18 mouse cellular contexts compared by ENCODE assay signal in the genomic region with DNA sequence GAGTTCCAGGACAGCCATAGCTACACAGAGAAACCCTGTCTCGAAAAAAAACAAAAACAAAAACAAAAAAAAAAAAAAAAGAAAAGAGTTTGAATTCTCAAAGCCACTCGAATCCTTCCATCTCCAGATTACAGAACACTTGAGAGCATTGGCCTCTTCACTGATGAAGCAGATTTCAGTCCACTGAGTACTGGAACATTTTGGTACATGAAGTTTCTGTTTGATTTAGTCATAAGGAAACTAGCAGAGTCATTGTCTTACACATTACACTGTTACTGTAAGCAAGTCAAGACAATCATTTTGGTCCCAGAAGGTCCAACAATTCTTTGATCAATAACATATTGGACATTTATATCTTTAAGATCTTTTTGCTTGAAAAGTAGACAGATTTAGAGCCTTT.
"Had no signal": no experiment of that assay in that cellular context is flagged by ENCODE, and none has a peak within 500 bp of the region (broad histone marks: within the 10 kb centered on the region; RNA-seq: fewer than 3 reads in every experiment).

No protein-coding gene starts in this region.

- H3K36me3 ChIP-seq: limb, embryonic 15.5 days had no signal

- H3K27me3 ChIP-seq: limb, embryonic 12.5 days; limb, embryonic 15.5 days; megakaryocyte, embryonic 14.5 days; midbrain, embryonic 13.5 days; neural tube, embryonic 13.5 days had no signal

- DNase-seq: kidney, adult 2 months; kidney, postnatal 25 days; left cerebral cortex, postnatal 4 days; right cerebral cortex, postnatal 25 days; thymus, adult 18-20 months; thymus, postnatal 36 days had no signal

- H3K9me3 ChIP-seq: limb, embryonic 12.5 days; limb, embryonic 15.5 days; megakaryocyte, embryonic 14.5 days; midbrain, embryonic 10.5 days; midbrain, embryonic 13.5 days; neural tube, embryonic 13.5 days had no signal

- H3K4me2 ChIP-seq: limb, embryonic 12.5 days; limb, embryonic 15.5 days; liver, embryonic 11.5 days had no signal

- H3K9ac ChIP-seq: limb, embryonic 12.5 days; limb, embryonic 15.5 days; liver, embryonic 14.5 days; liver, postnatal 0 days; midbrain, embryonic 13.5 days; neural tube, embryonic 13.5 days had no signal

- H3K27ac ChIP-seq: kidney, postnatal 0 days; limb, embryonic 12.5 days; limb, embryonic 15.5 days; liver, embryonic 14.5 days; midbrain, embryonic 10.5 days; midbrain, embryonic 13.5 days; neural tube, embryonic 13.5 days had no signal

- ATAC-seq: midbrain, embryonic 13.5 days; midbrain, embryonic 16.5 days had no signal

- H3K4me3 ChIP-seq: limb, embryonic 12.5 days; limb, embryonic 15.5 days; megakaryocyte, embryonic 14.5 days; midbrain, embryonic 10.5 days; midbrain, embryonic 13.5 days; myocyte; neural tube, embryonic 13.5 days had no signal
